Mouse (Mus musculus) stomach, embryonic 14.5 days (tissue): Measurements from ENCODE around the gene Mecr. TPM values are rescaled to one million over a fixed set of nuclear protein-coding genes. Genes with fewer than 3 reads are reported as not detected.
A peak's percentile ranks its signal among the peaks of the same experiment; 100 is the strongest.

Source experiments
- ATAC-seq: fragments of 200-750 bp; cut with Nextera tagmentation; 2 replicates; pipeline ENCODE4 v1.8.0; 2017; ENCODE audit warnings: low read depth, moderate TSS enrichment; ENCODE audit not compliant: insufficient number of reproducible peaks, insufficient read depth, low FRiP score
- H3K27ac ChIP-seq: fragments of 300-500 bp; sonication (generic); 2 replicates; pipeline ENCODE4 v1.5.1; 2014; ENCODE audit warnings: mild to moderate bottlenecking, low read length, moderate library complexity, mixed read lengths
- H3K27me3 ChIP-seq: fragments of 300-500 bp; sonication (generic); 2 replicates; pipeline ENCODE4 v1.6.1; 2014; ENCODE audit warnings: low read length, control low read depth, mixed read lengths; ENCODE audit not compliant: control insufficient read depth, insufficient read depth
- H3K36me3 ChIP-seq: fragments of 300-500 bp; sonication (generic); 2 replicates; pipeline ENCODE4 v1.6.1; 2014; ENCODE audit warnings: mild to moderate bottlenecking, control low read depth, low read length, moderate library complexity, mixed read lengths; ENCODE audit not compliant: control insufficient read depth, insufficient read depth
- H3K4me1 ChIP-seq: fragments of 300-500 bp; sonication (generic); 2 replicates; pipeline ENCODE4 v1.6.1; 2014; ENCODE audit warnings: low read length, control low read depth, mixed read lengths; ENCODE audit not compliant: control insufficient read depth, insufficient read depth
- H3K4me2 ChIP-seq: fragments of 300-500 bp; sonication (generic); replicated peaks from 2 replicates; pipeline ENCODE4 v1.6.1; 2014; ENCODE audit warnings: low read depth, low read length, control low read depth
- H3K4me3 ChIP-seq: fragments of 300-500 bp; sonication (generic); 2 replicates; pipeline ENCODE4 v1.5.1; 2014; ENCODE audit warnings: low read depth, low read length, control low read depth
- H3K9ac ChIP-seq: fragments of 300-500 bp; sonication (generic); replicated peaks from 2 replicates; pipeline ENCODE4 v1.6.1; 2014; ENCODE audit warnings: low read depth, mild to moderate bottlenecking, control low read depth, low read length, moderate library complexity, mixed read lengths
- H3K9me3 ChIP-seq: fragments of 300-500 bp; sonication (generic); 2 replicates; pipeline ENCODE4 v1.6.1; 2016; ENCODE audit warnings: low read depth, low read length, control low read depth; ENCODE audit not compliant: control insufficient read depth
- WGBS: fragments of 180-500 bp; shearing (Covaris S2); extraction: QIAGEN DNeasy Blood & Tissue Kit; methylation state at CpG from one replicate; pipeline ENCODE4 v1.1.7; 2014; 5-methylcytosine and 5-hydroxymethylcytosine counted together
- polyA plus RNA-seq: library from polyadenylated mRNA; unstranded; fragments of >200 nt; fragmentation: Nextera tagmentation; extraction: Ambion mirVana; gene quantifications from 2 replicates; pipeline ENCODE4 v1.2.1, GENCODE M21; 2014

Gene Mecr
- polyA plus RNA-seq, 1 experiment from 2014 or later, result 47.6 TPM

DNA sequence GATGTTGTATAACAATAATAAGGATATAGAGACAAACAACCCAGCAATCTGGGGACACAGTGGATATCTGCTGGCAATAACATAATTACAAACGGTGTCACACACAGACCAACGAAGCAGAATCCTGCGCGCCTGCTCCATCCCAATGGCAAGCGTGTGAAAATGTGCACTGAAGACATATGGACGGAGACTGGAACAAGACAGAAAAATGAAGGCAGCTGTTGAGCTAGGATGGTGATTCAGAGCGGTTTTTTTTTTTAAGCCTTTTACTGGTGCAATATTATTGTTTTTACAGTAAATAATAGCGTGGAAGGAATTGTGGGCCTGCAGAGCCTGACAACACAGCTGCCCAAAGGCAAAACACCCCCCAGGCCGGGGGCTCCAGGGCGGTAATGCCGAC, 30.8 kb upstream of the Mecr start:
- H3K9me3 ChIP-seq, result no peaks in the 10 kb centered on the region
- H3K9ac ChIP-seq, result no peak overlapping the region
- WGBS, result 77% methylated on average over 11 of the region's 11 CpGs
- H3K4me2 ChIP-seq, result no peak overlapping the region
- no peak overlapping the region for H3K27ac ChIP-seq
- no peak overlapping the region for H3K4me3 ChIP-seq
- no peak for ATAC-seq
- H3K27me3 ChIP-seq, result no peaks in the 10 kb centered on the region
- no peaks in the 10 kb centered on the region for H3K36me3 ChIP-seq
- no peaks in the 10 kb centered on the region for H3K4me1 ChIP-seq

DNA sequence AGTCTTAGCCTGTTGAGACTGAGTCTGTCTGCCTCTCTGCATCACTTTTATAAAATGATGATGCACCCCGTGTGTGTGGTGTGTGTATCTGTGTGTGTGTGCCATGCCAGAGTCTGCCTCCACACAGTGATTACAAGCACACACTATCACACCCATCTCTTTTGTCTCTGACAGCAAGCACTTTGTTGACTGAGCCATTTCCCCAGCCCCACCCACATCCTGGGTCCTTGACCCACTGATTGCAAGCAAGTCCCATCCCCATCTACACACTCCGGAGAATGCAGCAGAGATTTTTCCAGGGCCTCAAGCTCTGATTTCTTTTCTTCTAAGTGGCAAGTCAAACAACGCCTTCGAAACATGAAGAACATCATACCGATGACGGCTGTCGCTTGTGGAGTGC, 29.5 kb upstream of the Mecr start:
- 65% methylated on average over 7 of the region's 7 CpGs for WGBS
- Histone ChIP-seq H3K9ac (no peak overlapping the region), H3K4me2 (no peak overlapping the region), H3K9me3 (no peaks in the 10 kb centered on the region), H3K4me1 (no peaks in the 10 kb centered on the region), H3K36me3 (no peaks in the 10 kb centered on the region), H3K27ac (no peak overlapping the region), H3K27me3 (no peaks in the 10 kb centered on the region), H3K4me3 (no peak overlapping the region)
- no peak for ATAC-seq

DNA sequence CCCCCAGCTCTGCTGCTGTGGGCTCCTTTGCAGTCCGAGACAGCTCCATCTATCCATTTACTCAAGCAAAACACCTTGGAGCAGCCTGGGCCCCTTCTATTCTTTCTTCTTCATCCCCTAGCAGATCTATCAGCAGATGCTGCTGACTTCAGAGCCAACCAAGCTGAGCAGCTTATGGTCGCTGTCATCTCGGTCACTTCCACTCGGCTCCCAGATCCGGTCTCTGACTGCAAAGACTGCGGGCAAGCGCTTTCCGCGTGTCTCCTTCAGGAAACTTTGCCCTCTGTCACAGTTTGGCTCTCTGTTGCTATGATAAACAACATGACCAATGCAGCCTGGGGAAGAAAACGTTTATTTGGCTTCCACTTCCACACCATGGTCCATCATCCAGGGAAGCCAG, 28.4 kb upstream of the Mecr start:
- no peaks in the 10 kb centered on the region for H3K36me3 ChIP-seq
- H3K9me3 ChIP-seq, result no peaks in the 10 kb centered on the region
- ATAC-seq, result no peak
- H3K9ac ChIP-seq, result no peak overlapping the region
- no peak overlapping the region for H3K4me2 ChIP-seq
- H3K27ac ChIP-seq, result no peak overlapping the region
- H3K4me1 ChIP-seq, result no peaks in the 10 kb centered on the region
- 75% methylated on average over 10 of the region's 10 CpGs for WGBS
- H3K27me3 ChIP-seq, result no peaks in the 10 kb centered on the region
- no peak overlapping the region for H3K4me3 ChIP-seq

DNA sequence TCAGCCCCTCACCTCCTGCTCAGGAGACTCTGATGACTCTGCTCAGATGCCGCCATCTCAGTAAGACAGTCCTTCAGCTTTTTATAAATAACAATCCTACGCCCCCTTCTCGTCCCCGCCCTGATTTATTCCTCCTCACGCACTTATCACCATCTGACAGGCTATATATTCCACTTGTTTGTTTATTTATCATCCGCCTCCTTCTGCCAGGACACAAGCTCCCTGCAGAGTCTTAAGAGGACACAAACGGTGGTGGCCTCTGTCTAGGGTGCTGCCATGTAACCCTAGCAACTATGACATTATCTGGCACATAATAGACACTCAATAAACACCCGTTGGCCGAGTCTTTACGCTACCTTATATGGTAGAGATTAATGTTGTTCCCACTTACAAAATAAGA, 27.5 kb upstream of the Mecr start:
- no peaks in the 10 kb centered on the region for H3K9me3 ChIP-seq
- no peaks in the 10 kb centered on the region for H3K36me3 ChIP-seq
- no peak overlapping the region for H3K4me2 ChIP-seq
- 56% methylated on average over 10 of the region's 10 CpGs for WGBS
- H3K27me3 ChIP-seq, result no peaks in the 10 kb centered on the region
- H3K4me1 ChIP-seq, result no peaks in the 10 kb centered on the region
- no peak for ATAC-seq
- H3K9ac ChIP-seq, result no peak overlapping the region
- H3K4me3 ChIP-seq, result no peak overlapping the region
- no peak overlapping the region for H3K27ac ChIP-seq

DNA sequence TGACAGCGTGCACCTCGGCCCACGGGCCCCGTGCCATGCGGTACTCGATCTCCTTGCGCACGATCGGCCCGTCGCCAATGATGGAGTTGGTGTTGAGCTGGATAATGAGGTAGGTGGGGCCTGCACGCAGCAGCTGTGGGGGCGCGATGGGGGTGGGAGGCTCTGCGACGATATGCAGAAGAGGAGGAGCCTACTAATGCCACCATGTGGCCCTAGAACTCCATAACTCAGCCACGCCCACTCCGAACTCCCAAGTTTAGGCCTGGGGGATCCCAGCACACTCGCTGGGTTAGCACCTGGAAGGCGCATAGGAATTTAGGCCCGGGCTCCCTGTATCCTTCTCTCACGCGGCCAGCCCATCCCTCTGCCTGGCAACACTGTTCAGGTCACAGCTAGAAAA, 24.3 kb upstream of the Mecr start:
- no peaks in the 10 kb centered on the region for H3K36me3 ChIP-seq
- H3K4me1 ChIP-seq, result peaks cover 7% of the 10 kb centered on the region
- H3K9ac ChIP-seq, result no peak overlapping the region
- H3K4me2 ChIP-seq, result no peak overlapping the region
- H3K27ac ChIP-seq, result no peak overlapping the region
- no peak overlapping the region for H3K4me3 ChIP-seq
- H3K27me3 ChIP-seq, result no peaks in the 10 kb centered on the region
- WGBS, result 46% methylated on average over 23 of the region's 23 CpGs
- ATAC-seq, result no peak
- H3K9me3 ChIP-seq, result no peaks in the 10 kb centered on the region

DNA sequence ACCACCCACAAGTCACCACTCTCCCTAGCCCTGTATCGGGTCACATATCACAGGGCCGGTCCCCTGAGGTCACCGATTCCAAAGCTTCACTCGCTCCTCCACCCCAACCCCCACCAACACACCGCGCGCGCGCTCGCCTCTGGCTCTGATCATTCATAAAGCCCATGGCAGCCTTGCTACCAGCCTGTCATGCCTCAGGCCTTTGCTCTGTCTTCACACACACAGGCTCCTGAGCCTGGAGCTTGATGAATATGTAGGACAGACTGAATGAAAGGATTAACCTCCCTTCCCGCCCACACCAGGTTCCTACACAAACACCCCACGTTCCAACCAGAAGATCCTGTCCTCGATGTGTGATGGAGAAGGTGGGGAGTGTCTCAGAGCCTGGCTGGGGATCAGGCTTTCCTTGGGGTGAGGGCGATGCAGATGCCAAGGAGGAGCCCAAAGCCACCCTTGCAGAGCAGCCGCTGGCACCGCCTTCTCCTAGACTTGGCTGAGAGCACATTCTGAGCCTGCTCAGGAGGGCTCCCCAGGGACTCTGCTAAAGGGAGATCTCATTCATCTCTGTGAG, 22.0 kb upstream of the Mecr start:
- 45% methylated on average over 16 of the region's 16 CpGs for WGBS
- Histone ChIP-seq H3K9ac (no peak overlapping the region), H3K27ac (no peak overlapping the region), H3K4me2 (no peak overlapping the region), H3K9me3 (no peaks in the 10 kb centered on the region), H3K4me1 (peaks cover 7% of the 10 kb centered on the region), H3K27me3 (no peaks in the 10 kb centered on the region), H3K4me3 (no peak overlapping the region), H3K36me3 (no peaks in the 10 kb centered on the region)
- ATAC-seq, result no peak

DNA sequence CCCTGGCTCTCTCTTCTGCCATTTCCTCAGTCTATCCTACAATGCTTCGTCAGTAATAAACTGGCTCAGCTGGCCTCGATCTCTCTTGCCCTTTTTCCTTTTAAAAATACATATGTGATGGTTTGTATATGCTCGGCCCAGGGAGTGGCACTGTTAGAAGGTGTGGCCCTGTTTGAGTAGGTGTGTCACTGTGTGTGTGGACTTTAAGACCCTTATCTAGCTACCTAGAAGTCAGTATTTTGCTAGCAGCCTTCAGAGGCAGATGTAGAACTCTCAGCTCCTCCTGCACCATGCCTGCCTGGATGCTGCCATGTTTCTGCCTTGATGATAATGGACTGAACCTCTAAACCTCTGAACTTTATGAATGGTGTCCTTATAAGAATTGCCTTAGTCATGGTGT, 20.7 kb upstream of the Mecr start:
- H3K9ac ChIP-seq, result no peak overlapping the region
- no peaks in the 10 kb centered on the region for H3K27me3 ChIP-seq
- H3K4me1 ChIP-seq, result peaks cover 19% of the 10 kb centered on the region
- WGBS, result 68% methylated on average over 3 of the region's 3 CpGs
- H3K9me3 ChIP-seq, result no peaks in the 10 kb centered on the region
- no peak overlapping the region for H3K4me2 ChIP-seq
- H3K27ac ChIP-seq, result no peak overlapping the region
- H3K4me3 ChIP-seq, result no peak overlapping the region
- ATAC-seq, result no peak; the same call in 1 of the 2 replicates
- H3K36me3 ChIP-seq, result no peaks in the 10 kb centered on the region

DNA sequence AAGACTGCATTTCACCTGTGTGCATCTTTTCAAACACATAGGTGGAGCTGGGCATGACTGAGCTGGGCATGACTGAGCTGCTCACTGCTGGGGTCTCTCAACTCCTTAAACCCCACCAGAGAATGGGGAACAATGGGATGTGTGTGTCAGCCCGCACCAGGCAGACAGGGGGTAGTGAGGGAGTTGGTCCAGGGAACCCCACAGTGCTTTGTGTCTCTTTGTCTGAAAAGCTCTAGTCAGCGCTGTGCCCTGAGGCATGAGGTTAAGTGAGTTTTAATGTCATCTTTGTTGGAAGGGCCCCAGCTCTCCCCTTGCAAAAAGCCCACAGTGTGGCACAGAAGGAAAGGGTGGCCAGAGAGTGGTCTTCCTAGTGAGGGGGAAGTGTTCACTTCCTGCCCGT, 18.3 kb upstream of the Mecr start:
- WGBS, result 60% methylated on average over 3 of the region's 3 CpGs
- no peak overlapping the region for H3K9ac ChIP-seq
- H3K27ac ChIP-seq, result peak overlapping the region; percentile 74; the same call in 1 of the 2 replicates
- no peaks in the 10 kb centered on the region for H3K9me3 ChIP-seq
- H3K36me3 ChIP-seq, result no peaks in the 10 kb centered on the region
- H3K4me3 ChIP-seq, result no peak overlapping the region
- H3K4me2 ChIP-seq, result no peak overlapping the region
- peaks cover 23% of the 10 kb centered on the region for H3K4me1 ChIP-seq
- ATAC-seq, result no peak
- no peaks in the 10 kb centered on the region for H3K27me3 ChIP-seq

DNA sequence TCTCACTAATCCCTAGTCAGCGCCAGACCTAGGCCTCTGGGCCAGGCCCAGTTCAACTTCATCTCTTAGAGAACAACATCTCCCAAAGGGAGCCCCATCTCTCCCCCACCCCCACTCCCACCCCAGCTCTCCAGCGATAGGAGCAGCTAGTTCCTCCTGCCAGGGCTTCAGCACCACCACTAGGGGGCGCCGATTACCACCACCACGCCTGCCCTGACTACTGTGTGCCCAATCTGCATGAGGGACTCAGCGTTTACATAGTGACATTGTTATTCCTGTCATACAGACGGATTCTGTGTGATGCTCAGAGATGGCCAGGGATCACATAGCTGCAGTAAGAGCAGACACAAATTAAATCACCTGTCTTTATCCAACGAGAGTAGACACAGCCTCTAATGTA, 17.4 kb upstream of the Mecr start:
- ATAC-seq, result no peak
- H3K27me3 ChIP-seq, result no peaks in the 10 kb centered on the region
- H3K4me3 ChIP-seq, result no peak overlapping the region
- 46% methylated on average over 8 of the region's 8 CpGs for WGBS
- H3K4me2 ChIP-seq, result no peak overlapping the region
- no peak overlapping the region for H3K9ac ChIP-seq
- H3K9me3 ChIP-seq, result no peaks in the 10 kb centered on the region
- H3K27ac ChIP-seq, result 0 out of 2 replicates have a peak overlapping the region, but pooled peaks have one; percentile 74
- peaks cover 23% of the 10 kb centered on the region for H3K4me1 ChIP-seq
- H3K36me3 ChIP-seq, result no peaks in the 10 kb centered on the region
